Mouse (Mus musculus): ENCODE results near the gene Eif4enif1. TPM values are rescaled to one million over a fixed set of nuclear protein-coding genes. Genes with fewer than 3 reads are reported as not detected.
A peak's percentile ranks its signal among the peaks of the same experiment; 100 is the strongest.
"Not testable (repeated sequence)": the region's sequence is repeated elsewhere in the genome, so short reads cannot be mapped to it uniquely, and the experiment has no call there.

Eif4enif1 gene
- 70.2 and 74.4 TPM in 2 replicates for polyA plus RNA-seq (2016; fragmentation: Nextera tagmentation; extraction: Ambion mirVana)

DNA sequence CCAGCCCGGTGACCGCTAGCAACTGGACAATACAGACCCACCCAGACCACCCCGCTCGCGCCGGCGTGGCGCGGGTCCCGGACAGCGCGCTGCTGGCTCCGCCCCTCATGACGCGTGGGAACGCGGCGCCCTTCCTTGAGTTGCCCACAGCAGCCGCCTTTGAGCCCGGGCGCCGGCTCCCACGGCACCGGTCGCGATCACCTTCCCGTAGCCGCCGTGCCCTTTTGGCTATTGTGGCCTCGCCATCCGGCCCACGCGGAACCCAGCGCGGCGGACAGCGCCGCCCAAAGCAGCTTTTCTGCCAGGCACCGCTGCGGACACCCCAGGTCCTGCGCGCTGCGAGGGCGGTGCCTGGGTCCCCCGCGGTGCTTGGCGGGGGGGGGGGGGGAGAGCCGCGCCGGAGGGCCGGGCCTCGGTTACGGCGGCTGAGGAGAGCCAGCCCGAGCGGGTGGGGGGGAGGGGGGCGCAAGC, at the start of gene Eif4enif1:
Gene Eif4enif1, plus strand, starts transcription at position 162 of the 471 bp plus-strand sequence.
- Histone ChIP-seq H3K27me3 (no peaks in the 10 kb centered on the region), H3K4me1 (no peaks in the 10 kb centered on the region), H3K4me2 (replicated peaks) (peak within 1 kb of the TSS; percentile 25), H3K9ac (peak within 1 kb of the TSS; percentile 37), H3K4me3 (peak within 1 kb of the TSS; percentile 38), H3K27ac (no peak within 1 kb of the TSS; the same call in 1 of the 2 replicates), H3K9me3 (no peaks in the 10 kb centered on the region), H3K36me3 (peaks cover 21% of the 10 kb centered on the region)
- peak; percentile 16 for ATAC-seq (ENCODE audit: insufficient number of reproducible peaks, insufficient read depth, low FRiP score, low TSS enrichment)
- 1% methylated on average over 38 of the region's 57 CpGs for WGBS

GRCm38 (mm10) chr11:3153666-3154397, 48.4 kb upstream of the Eif4enif1 start:
- ATAC-seq (ENCODE audit: insufficient number of reproducible peaks, insufficient read depth, low FRiP score, low TSS enrichment): peak; percentile 73
- H3K36me3 ChIP-seq; H3K27ac ChIP-seq; H3K27me3 ChIP-seq; H3K4me1 ChIP-seq; H3K4me3 ChIP-seq; H3K9ac ChIP-seq; H3K4me2 ChIP-seq (replicated peaks): not testable (repeated sequence)
- H3K9me3 ChIP-seq: peaks cover 11% of the 10 kb centered on the region; the same call in 1 of the 2 replicates
- WGBS: 76% methylated on average over 1 of the region's 1 CpGs

DNA sequence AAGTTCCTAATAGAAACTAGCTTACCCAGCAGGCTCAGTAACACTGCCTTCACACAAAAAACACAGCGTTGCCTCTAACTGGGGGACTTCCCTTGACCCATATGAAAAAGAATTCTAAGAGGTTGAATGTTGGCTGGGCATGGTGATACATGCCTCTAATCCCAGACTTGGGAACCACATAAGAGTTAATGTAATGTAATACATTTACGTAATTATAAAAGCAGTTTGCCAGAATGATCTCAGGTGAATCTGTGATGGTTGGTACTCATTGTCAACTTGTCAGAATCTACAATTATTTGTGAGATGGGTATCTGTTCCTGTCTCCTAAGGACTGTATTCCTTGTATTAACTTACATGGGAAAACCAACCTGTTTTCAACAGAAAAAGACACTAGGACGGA, 45.2 kb upstream of the Eif4enif1 start:
- not testable (repeated sequence) for H3K4me1 ChIP-seq; H3K4me2 ChIP-seq (replicated peaks); ATAC-seq (ENCODE audit: insufficient number of reproducible peaks, insufficient read depth, low FRiP score, low TSS enrichment); H3K27me3 ChIP-seq; H3K36me3 ChIP-seq; H3K4me3 ChIP-seq; H3K27ac ChIP-seq; H3K9ac ChIP-seq
- WGBS: 92% methylated on average over 3 of the region's 3 CpGs
- H3K9me3 ChIP-seq: peaks cover 11% of the 10 kb centered on the region; the same call in 1 of the 2 replicates

- not testable (repeated sequence) for H3K4me2 ChIP-seq (replicated peaks); H3K4me3 ChIP-seq; H3K27me3 ChIP-seq; H3K9ac ChIP-seq; ATAC-seq (ENCODE audit: insufficient number of reproducible peaks, insufficient read depth, low FRiP score, low TSS enrichment); H3K4me1 ChIP-seq; H3K36me3 ChIP-seq; H3K27ac ChIP-seq
- 93% methylated on average over 6 of the region's 6 CpGs for WGBS
- H3K9me3 ChIP-seq: peaks cover 15% of the 10 kb centered on the region; the same call in 1 of the 2 replicates
Observed at GRCm38 (mm10) chr11:3157996-3158395, 44.2 kb upstream of the Eif4enif1 start.

GRCm38 (mm10) chr11:3158800-3159199, 43.4 kb upstream of the Eif4enif1 start:
- 95% methylated on average over 4 of the region's 4 CpGs for WGBS
- H3K4me3 ChIP-seq; ATAC-seq (ENCODE audit: insufficient number of reproducible peaks, insufficient read depth, low FRiP score, low TSS enrichment); H3K4me1 ChIP-seq; H3K27me3 ChIP-seq; H3K27ac ChIP-seq; H3K36me3 ChIP-seq; H3K9ac ChIP-seq; H3K4me2 ChIP-seq (replicated peaks): not testable (repeated sequence)
- peaks cover 15% of the 10 kb centered on the region; the same call in 1 of the 2 replicates for H3K9me3 ChIP-seq

- H3K4me3 ChIP-seq; H3K36me3 ChIP-seq; H3K9ac ChIP-seq; H3K27ac ChIP-seq; H3K4me1 ChIP-seq; H3K4me2 ChIP-seq (replicated peaks); ATAC-seq (ENCODE audit: insufficient number of reproducible peaks, insufficient read depth, low FRiP score, low TSS enrichment); H3K27me3 ChIP-seq: not testable (repeated sequence)
- 61% methylated on average over 1 of the region's 2 CpGs for WGBS
- H3K9me3 ChIP-seq: peaks cover 14% of the 10 kb centered on the region
Observed at GRCm38 (mm10) chr11:3161370-3161769, 40.8 kb upstream of the Eif4enif1 start.

DNA sequence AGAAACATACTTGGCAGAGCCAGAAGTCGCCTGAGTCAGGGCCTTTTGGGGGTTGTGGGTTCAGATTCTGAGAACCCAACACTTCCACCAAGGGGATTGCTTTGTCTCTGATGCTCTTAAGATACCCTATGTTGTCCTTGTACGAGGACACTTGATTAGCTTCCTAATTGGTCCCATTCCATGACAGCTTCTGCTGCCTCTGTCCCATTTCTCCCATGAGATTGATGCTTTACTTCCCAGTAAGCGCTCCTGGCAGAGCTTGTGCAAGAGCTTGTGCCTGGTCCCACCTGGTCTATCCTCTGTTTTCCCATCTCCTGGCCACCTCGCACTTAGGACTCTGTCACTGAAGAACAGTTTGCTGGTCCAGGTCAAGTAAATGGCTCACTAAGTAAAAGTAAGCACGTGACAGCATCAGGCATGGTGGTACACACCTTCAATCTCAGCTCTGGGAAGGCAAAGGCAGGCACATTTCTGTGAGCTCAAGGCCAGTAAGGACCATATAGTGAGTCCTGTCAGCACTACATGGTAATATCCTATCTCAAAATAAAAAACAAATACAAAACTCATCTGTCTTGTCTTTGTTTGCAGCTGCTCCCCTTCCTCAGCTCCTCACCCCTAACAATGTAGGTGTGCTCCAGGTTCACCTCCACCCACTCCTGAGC, 39.8 kb upstream of the Eif4enif1 start:
- H3K4me3 ChIP-seq; H3K27ac ChIP-seq; H3K27me3 ChIP-seq; H3K4me1 ChIP-seq; H3K9ac ChIP-seq; H3K4me2 ChIP-seq (replicated peaks); H3K36me3 ChIP-seq: not testable (repeated sequence)
- 65% methylated on average over 5 of the region's 5 CpGs for WGBS
- peak; percentile 53 for ATAC-seq (ENCODE audit: insufficient number of reproducible peaks, insufficient read depth, low FRiP score, low TSS enrichment)
- H3K9me3 ChIP-seq: peaks cover 14% of the 10 kb centered on the region

DNA sequence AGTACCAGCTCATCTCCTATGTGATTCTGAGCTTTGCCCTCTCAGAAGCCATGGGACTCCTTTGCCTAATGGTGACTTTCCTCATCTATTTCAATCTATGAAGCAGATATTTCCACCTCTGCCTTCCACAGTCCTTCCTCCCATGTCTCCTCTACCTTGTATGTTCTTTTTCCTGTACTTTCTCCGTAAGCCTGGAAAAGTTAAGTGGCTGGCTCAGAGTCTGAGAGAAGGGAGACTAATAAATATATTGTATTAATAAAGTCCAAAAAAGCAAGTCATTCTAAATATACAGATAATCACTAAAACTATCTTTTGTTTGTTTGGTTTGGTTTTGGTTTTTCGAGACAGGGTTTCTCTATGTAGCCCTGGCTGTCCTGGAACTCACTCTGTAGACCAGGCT, 39.1 kb upstream of the Eif4enif1 start:
- H3K36me3 ChIP-seq; H3K4me2 ChIP-seq (replicated peaks); H3K9ac ChIP-seq; ATAC-seq (ENCODE audit: insufficient number of reproducible peaks, insufficient read depth, low FRiP score, low TSS enrichment); H3K27me3 ChIP-seq; H3K4me1 ChIP-seq; H3K4me3 ChIP-seq; H3K27ac ChIP-seq: not testable (repeated sequence)
- WGBS: 87% methylated on average over 2 of the region's 2 CpGs
- H3K9me3 ChIP-seq: peaks cover 17% of the 10 kb centered on the region

GRCm38 (mm10) chr11:3163661-3164060, 38.5 kb upstream of the Eif4enif1 start:
- not testable (repeated sequence) for H3K4me3 ChIP-seq; H3K27ac ChIP-seq; H3K27me3 ChIP-seq; H3K4me1 ChIP-seq; H3K4me2 ChIP-seq (replicated peaks); H3K36me3 ChIP-seq; ATAC-seq (ENCODE audit: insufficient number of reproducible peaks, insufficient read depth, low FRiP score, low TSS enrichment); H3K9ac ChIP-seq
- WGBS: 79% methylated on average over 3 of the region's 3 CpGs
- H3K9me3 ChIP-seq: peaks cover 17% of the 10 kb centered on the region

- not testable (repeated sequence) for H3K9ac ChIP-seq, H3K4me1 ChIP-seq
Observed at GRCm38 (mm10) chr11:3165210-3165782, 36.9 kb upstream of the Eif4enif1 start.

DNA sequence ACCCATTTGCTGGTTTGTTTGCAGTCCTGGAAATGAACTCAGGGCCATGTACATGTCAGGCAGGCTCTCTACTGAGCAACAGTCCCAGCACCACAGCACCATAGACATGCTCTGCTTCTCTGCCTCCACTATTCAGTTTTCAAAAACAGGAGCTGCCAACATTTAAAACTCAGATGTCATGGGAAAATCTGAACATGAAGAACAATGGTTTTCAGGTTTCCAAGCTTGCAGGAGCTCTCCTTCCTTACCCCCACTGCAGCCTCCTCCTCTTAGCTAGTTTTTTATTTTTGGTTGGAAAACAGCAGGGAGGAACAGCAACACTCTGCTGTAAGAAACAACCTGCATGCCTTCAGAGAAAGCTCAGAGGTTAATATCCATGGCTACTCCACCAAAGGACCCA, 35.9 kb upstream of the Eif4enif1 start:
- not testable (repeated sequence) for H3K27me3 ChIP-seq; H3K4me1 ChIP-seq; H3K9ac ChIP-seq; ATAC-seq (ENCODE audit: insufficient number of reproducible peaks, insufficient read depth, low FRiP score, low TSS enrichment); H3K4me3 ChIP-seq; H3K4me2 ChIP-seq (replicated peaks); H3K27ac ChIP-seq; H3K36me3 ChIP-seq
- H3K9me3 ChIP-seq: peaks cover 16% of the 10 kb centered on the region

More at GRCm38 (mm10) chr11:3165210-3165782, 36.9 kb upstream of the Eif4enif1 start:
- peak; percentile 20 for ATAC-seq (ENCODE audit: insufficient number of reproducible peaks, insufficient read depth, low FRiP score, low TSS enrichment)
- 69% methylated on average over 3 of the region's 5 CpGs for WGBS
- not testable (repeated sequence) for H3K4me3 ChIP-seq; H3K27me3 ChIP-seq; H3K36me3 ChIP-seq; H3K4me2 ChIP-seq (replicated peaks); H3K27ac ChIP-seq
- H3K9me3 ChIP-seq: peaks cover 17% of the 10 kb centered on the region

DNA sequence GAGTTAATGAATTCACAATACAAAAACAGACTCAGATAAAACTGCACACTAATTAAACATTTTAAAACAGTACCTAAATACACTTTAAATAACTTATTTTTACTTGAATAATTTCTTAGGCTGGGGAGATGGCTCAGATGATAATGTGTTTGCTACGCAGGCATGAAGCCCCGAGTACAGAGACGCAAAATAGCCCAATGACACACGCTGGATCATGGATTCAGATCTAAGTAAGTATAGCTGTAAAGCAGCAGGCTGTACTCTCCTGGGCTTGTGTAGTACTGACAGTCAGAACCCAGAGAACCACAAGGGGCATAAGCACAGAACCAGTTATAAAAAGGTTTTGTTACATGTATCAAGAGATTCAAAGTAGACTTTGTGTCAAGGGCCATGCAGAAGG, 35.1 kb upstream of the Eif4enif1 start:
- H3K27ac ChIP-seq; H3K36me3 ChIP-seq; H3K9ac ChIP-seq; H3K4me2 ChIP-seq (replicated peaks); H3K27me3 ChIP-seq; H3K4me3 ChIP-seq; ATAC-seq (ENCODE audit: insufficient number of reproducible peaks, insufficient read depth, low FRiP score, low TSS enrichment); H3K4me1 ChIP-seq: not testable (repeated sequence)
- H3K9me3 ChIP-seq: peaks cover 19% of the 10 kb centered on the region
- WGBS: 93% methylated on average over 4 of the region's 4 CpGs
